8 mouse cellular contexts compared by ENCODE assay signal in the genomic region with DNA sequence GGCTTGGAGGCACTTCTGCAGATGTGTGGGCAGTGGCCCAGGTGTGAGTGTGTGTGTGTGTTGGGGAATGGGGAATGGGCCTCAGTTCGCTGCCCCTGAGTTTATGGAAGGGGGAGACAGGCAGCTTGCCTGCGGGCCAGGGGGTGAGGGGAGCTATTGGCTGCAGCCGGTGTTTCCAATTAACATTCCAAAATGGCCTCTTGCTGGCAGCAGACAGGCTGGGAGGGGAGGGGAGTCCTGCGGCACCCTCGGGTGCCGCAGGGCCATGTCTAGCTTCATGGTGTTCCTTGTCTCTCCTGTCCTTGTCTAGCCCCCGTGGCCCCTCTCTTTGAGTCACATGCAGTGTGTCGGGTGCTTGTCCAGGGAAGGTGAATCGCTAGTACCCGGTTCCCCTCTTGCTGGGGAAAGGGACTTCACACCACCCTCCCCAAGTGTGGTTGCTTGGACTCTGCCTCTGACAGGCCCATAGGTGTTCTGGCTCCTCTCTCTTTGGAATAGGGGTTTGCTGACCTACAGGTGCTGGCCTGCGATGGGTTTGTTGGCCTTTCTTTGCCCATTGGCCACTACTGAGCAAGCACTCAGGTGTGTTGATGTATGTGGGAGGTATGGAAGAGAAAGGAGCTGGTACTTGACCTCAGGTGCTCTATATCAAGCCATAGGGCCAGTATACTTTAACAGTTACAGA. TPM values are rescaled to one million over a fixed set of nuclear protein-coding genes. Genes with fewer than 3 reads are reported as not detected.
A peak's percentile ranks its signal among the peaks of the same experiment; 100 is the strongest.
DNase-seq lines count a peak whose midpoint lies in the region; ATAC-seq and TF ChIP-seq lines count a peak whose summit lies in the region.

No protein-coding gene starts in this region.

- H3K4me2 ChIP-seq in lung, embryonic 14.5 days = peak overlapping the region; percentile 99
- peak overlapping the region; percentile 96 for H3K4me2 ChIP-seq in kidney, embryonic 14.5 days (replicated peaks; ENCODE audit: low read depth, low read length)
- H3K4me2 ChIP-seq in midbrain, embryonic 12.5 days (replicated peaks) = peak overlapping the region; percentile 89

- TF ChIP-seq CTCF in lung, embryonic 14.5 days (IDR thresholded peaks at IDR 0.05; ENCODE audit: low read depth) = no peak

- whole genome bisulfite sequencing in lung, embryonic 14.5 days = 6% methylated on average over 11 of the region's 11 CpGs
- WGBS in kidney, embryonic 14.5 days = 6% methylated on average over 11 of the region's 11 CpGs
- WGBS in midbrain, embryonic 12.5 days = 6% methylated on average over 11 of the region's 11 CpGs

- no peak for DNase-seq in lung, embryonic 14.5 days
- DNase-seq in lung, postnatal 14 days = no peak
- DNase-seq in heart, adult 8-10 months (ENCODE audit: low spot score) = peak; percentile 68
- DNase-seq in urinary bladder, postnatal 10 days (ENCODE audit: low spot score) = no peak
- no peak for DNase-seq in adrenal gland, postnatal 4 days (ENCODE audit: low spot score in 2 of 2)

- no peak for ATAC-seq in lung, embryonic 14.5 days (ENCODE audit: insufficient read depth)
- ATAC-seq in kidney, embryonic 14.5 days (ENCODE audit: low FRiP score, low TSS enrichment) = no peak
- ATAC-seq in midbrain, embryonic 12.5 days (ENCODE audit: low FRiP score, low read depth) = no peak

- H3K4me1 ChIP-seq in lung, embryonic 14.5 days (ENCODE audit: insufficient read depth) = peaks cover 22% of the 10 kb centered on the region
- H3K4me1 ChIP-seq in brown adipose tissue, adult 24 weeks (ENCODE audit: control insufficient read depth, insufficient read depth, insufficient read length, low read length) = peaks cover 4% of the 10 kb centered on the region; the same call in 1 of the 2 replicates
- peaks cover 43% of the 10 kb centered on the region for H3K4me1 ChIP-seq in kidney, embryonic 14.5 days (ENCODE audit: control insufficient read depth, insufficient read depth, low read length)
- peaks cover 43% of the 10 kb centered on the region for H3K4me1 ChIP-seq in midbrain, embryonic 12.5 days

- H3K27me3 ChIP-seq in lung, embryonic 14.5 days (ENCODE audit: insufficient read depth, low read length) = no peaks in the 10 kb centered on the region
- no peaks in the 10 kb centered on the region for H3K27me3 ChIP-seq in kidney, embryonic 14.5 days (ENCODE audit: control insufficient read depth, insufficient read depth, low read length)
- H3K27me3 ChIP-seq in midbrain, embryonic 12.5 days = peaks cover 12% of the 10 kb centered on the region

- peak overlapping the region; percentile 95; the same call in 1 of the 2 replicates for H3K27ac ChIP-seq in lung, embryonic 14.5 days (ENCODE audit: low read depth)
- H3K27ac ChIP-seq in brown adipose tissue, adult 24 weeks (replicated peaks; ENCODE audit: low read depth, low read length) = peak overlapping the region; percentile 73
- H3K27ac ChIP-seq in kidney, embryonic 14.5 days (ENCODE audit: low read depth, low read length) = peak overlapping the region; percentile 96
- no peak overlapping the region for H3K27ac ChIP-seq in midbrain, embryonic 12.5 days (replicated peaks)

- H3K36me3 ChIP-seq in lung, embryonic 14.5 days (ENCODE audit: insufficient read depth) = peaks cover 42% of the 10 kb centered on the region
- peaks cover 37% of the 10 kb centered on the region for H3K36me3 ChIP-seq in kidney, embryonic 14.5 days (ENCODE audit: control insufficient read depth, insufficient read depth, low read length)
- H3K36me3 ChIP-seq in midbrain, embryonic 12.5 days = peaks cover 32% of the 10 kb centered on the region

- peak overlapping the region; percentile 87 for H3K9ac ChIP-seq in lung, embryonic 14.5 days
- H3K9ac ChIP-seq in kidney, embryonic 14.5 days (ENCODE audit: low read depth, low read length) = peak overlapping the region; percentile 94
- H3K9ac ChIP-seq in midbrain, embryonic 12.5 days (replicated peaks) = peak overlapping the region; percentile 92

- H3K4me3 ChIP-seq in lung, embryonic 14.5 days (ENCODE audit: low read depth, low read length) = peak overlapping the region; percentile 85
- peak overlapping the region; percentile 88 for H3K4me3 ChIP-seq in brown adipose tissue, adult 24 weeks (ENCODE audit: insufficient read depth, low read depth, low read length)
- peak overlapping the region; percentile 81 for H3K4me3 ChIP-seq in kidney, embryonic 14.5 days (ENCODE audit: low read length)
- H3K4me3 ChIP-seq in midbrain, embryonic 12.5 days = peak overlapping the region; percentile 83

- H3K9me3 ChIP-seq in lung, embryonic 14.5 days (ENCODE audit: low read depth, low read length) = no peaks in the 10 kb centered on the region
- H3K9me3 ChIP-seq in kidney, embryonic 14.5 days (ENCODE audit: control insufficient read depth, low read length) = no peaks in the 10 kb centered on the region
- no peaks in the 10 kb centered on the region for H3K9me3 ChIP-seq in midbrain, embryonic 12.5 days

RNA-seq across cellular contexts. Expression of gene Dusp7, which starts 1.5 kb away (rescaled TPM):
- polyA plus RNA-seq in lung, embryonic 14.5 days (2014; fragmentation: Nextera tagmentation; extraction: Ambion mirVana) = 23.9 and 27.3 TPM in 2 replicates
- 17.5 and 21.8 TPM in 2 replicates for polyA plus RNA-seq in brown adipose tissue, adult 24 weeks (2012; ENCODE audit: insufficient read depth, insufficient read length, missing spikeins)
- 10 to 100 TPM; 53.4 to 67.0 (median 62.7) TPM for total RNA-seq in heart, adult 8-10 months (2022)
- polyA plus RNA-seq in kidney, embryonic 14.5 days (2014; fragmentation: Nextera tagmentation; extraction: Ambion mirVana) = 25.5 and 26.3 TPM in 2 replicates
- 14.5 and 14.9 TPM in 2 replicates for polyA plus RNA-seq in midbrain, embryonic 12.5 days (2016; fragmentation: Nextera tagmentation; extraction: Ambion mirVana)
- total RNA-seq in adrenal gland, postnatal 4 days (2021) = 10 to 100 TPM; 25.0 to 25.8 TPM

RNA-seq across cellular contexts. Expression of gene Rpl29, which starts 59.3 kb away (rescaled TPM):
- polyA plus RNA-seq in lung, embryonic 14.5 days (2014; fragmentation: Nextera tagmentation; extraction: Ambion mirVana) = 1,268 and 1,276 TPM in 2 replicates
- 143 and 152 TPM in 2 replicates for polyA plus RNA-seq in brown adipose tissue, adult 24 weeks (2012; ENCODE audit: insufficient read depth, insufficient read length, missing spikeins)
- 100 to 1,000 TPM; 256 to 304 (median 274) TPM for total RNA-seq in heart, adult 8-10 months (2022)
- polyA plus RNA-seq in kidney, embryonic 14.5 days (2014; fragmentation: Nextera tagmentation; extraction: Ambion mirVana) = 1,370 and 1,590 TPM in 2 replicates
- 716 and 732 TPM in 2 replicates for polyA plus RNA-seq in midbrain, embryonic 12.5 days (2016; fragmentation: Nextera tagmentation; extraction: Ambion mirVana)
- total RNA-seq in adrenal gland, postnatal 4 days (2021) = 100 to 1,000 TPM; 607 to 624 TPM
